Mouse (Mus musculus) heart, adult 11 months (tissue): Measurements from ENCODE around the gene Btbd35f18.
"Not testable (repeated sequence)": the region's sequence is repeated elsewhere in the genome, so short reads cannot be mapped to it uniquely, and the experiment has no call there.

Experiments
- DNase-seq: peaks from one replicate; pipeline ENCODE4 v3.0.0; 2022

The Btbd35f18 gene

DNA sequence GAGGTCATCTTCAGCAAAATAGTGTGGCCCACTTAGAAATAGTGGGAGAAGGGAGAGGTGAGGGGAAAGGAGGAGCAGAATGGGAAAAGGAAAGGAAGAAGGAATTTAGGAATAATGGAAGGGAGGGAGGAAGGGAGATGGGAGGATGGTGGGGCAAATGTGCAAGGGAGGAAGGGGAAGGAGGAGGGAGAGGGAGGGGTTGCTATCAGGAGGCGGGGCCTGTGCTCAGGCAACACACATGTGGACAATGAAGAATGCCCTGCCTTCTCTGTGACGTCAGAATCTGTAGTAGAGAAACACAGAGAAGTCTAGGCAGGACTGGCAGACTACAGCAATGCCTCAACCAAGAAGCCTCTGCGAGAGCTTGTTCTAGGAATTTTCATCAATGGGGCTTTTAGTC, at the start of gene Btbd35f18:
Gene Btbd35f18 (plus strand): TSS at position 301 of the 400 bp plus-strand sequence.
- not testable (repeated sequence) for DNase-seq
